Mouse (Mus musculus) subcutaneous adipose tissue, adult 2 months (tissue): ENCODE data around the gene Olfr611. TPM values are rescaled to one million over a fixed set of nuclear protein-coding genes. Genes with fewer than 3 reads are reported as not detected.

ENCODE experiments used
- polyA plus RNA-seq: library from polyadenylated mRNA; depleted of rRNA; stranded (reverse); fragments of >200 nt; gene quantifications from 2 replicates; pipeline ENCODE4 v1.2.3, GENCODE M21; 2012; ENCODE audit warnings: low replicate concordance; rRNA removed

The Olfr611 gene
- not detected in 2 replicates for polyA plus RNA-seq

DNA sequence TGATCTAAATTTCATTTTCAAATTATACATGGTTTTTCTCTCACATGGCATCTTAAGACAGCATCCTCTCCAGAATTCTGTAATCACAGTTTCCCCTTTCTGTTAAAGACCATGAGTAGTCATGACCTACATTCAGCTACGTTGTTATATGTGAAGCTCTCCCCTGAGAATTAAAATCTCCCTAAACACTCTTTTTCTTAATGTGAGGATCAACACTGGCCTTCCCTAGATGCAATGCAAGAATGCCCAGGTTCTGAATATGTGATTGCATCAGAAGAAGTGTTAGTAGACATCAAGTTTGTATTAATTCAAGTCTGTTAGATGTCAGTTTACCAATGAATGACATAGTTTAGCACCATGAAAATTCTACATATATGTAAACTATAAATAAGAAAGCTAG, at the start of gene Olfr611:
Gene Olfr611, minus strand, starts transcription at position 101 of the 400 bp plus-strand sequence.

GRCm38 (mm10) chr7:103569043-103569442, 48.4 kb upstream of the Olfr611 start, which contains the start of gene Olfr616:
Olfr616 (minus strand) TSS chr7:103569143.

GRCm38 (mm10) chr7:103555779-103556178, 35.1 kb upstream of the Olfr611 start, which contains the start of gene Olfr615:
Olfr615 (plus strand) TSS chr7:103556079.

DNA sequence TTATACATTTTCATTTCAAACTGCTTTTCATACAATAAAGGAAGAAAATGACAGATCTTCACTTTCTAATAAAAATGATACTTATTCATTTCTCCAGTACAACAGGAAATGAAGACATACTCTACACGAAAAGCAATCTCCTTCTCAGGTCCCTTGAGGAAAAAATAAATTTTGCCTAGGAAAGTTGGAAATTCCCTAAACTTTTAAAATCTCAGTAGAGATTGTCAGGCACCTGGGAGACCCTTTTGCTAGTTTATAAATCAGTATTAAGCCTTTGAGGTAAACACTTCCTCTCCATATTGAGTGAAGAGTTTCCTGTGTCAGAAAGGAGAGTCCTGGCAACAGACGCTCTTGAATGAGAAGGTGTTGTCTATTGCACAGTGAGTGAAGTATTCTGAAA, 27.1 kb upstream of the Olfr611 start, which contains the start of gene Olfr613:
Gene Olfr613, plus strand, starts transcription at position 301 of the 400 bp plus-strand sequence.

GRCm38 (mm10) chr7:103542617-103543016, 22.0 kb upstream of the Olfr611 start, which contains the start of gene Olfr612:
Olfr612 (minus strand) TSS chr7:103542717.

DNA sequence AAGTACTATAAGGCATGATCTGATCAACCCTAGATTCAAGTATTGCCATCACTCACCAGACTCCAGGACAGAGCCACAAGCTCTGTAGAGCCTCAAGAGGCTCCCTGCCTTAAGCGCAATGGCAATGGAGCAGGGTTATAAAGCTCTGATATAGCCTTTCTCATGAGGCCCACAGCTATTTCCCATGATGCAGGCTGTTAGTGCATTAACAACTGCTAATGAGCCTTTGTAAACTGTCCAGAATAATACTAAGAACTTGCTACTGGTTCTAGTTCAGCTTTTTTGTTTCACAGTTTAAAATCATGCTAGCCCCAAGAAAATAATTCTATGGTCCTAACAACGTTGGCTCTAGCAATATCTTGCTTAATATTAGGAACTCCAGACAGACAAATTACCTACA, 8.6 kb downstream of the Olfr611 start, which contains the start of gene Olfr610:
Gene Olfr610, minus strand, starts transcription at position 101 of the 400 bp plus-strand sequence.

DNA sequence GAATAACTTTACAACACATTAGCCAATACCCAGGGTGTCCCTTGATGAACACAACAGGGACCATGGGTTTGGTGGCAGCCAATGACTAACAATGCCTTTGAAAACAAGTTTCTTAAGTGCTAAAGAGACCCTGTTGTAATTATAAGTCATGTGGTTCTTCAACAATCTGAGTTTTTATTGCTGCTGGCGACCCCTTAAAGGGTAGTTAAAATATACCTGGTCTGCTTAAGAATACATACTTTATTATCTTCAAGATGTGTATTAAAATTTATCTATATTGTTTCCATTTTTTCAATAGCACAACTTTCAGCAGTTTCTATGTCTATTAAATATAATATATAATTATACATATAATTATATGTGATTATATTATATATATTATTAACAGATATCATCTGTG, 22.7 kb downstream of the Olfr611 start, which contains the start of gene Olfr609:
Gene Olfr609, minus strand, starts transcription at position 101 of the 400 bp plus-strand sequence.

DNA sequence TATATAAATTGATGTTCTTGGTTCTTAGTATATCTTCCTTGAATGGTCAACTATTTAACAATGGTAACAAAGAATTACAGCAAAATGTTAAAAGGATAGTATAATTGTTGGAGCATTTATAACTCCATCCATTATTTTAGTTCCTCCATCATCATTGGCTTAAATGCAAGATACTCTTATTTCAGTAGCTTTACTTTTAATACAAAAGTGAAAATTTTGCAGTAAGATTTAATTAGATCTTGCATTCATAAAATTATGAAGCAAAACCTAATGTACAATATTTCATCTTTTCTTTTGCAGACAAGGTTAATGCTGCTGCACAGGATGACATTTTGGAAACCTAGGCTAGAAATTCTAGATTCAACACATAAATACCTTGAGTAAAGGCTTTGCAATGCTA, 51.1 kb downstream of the Olfr611 start, which contains the start of gene Olfr608:
Gene Olfr608, plus strand, starts transcription at position 301 of the 400 bp plus-strand sequence.

Other genes starting within 250 kb of the Olfr611 start
- gene Olfr596, start 215.2 kb downstream of the Olfr611 start, polyA plus RNA-seq: not detected in 2 replicates
- gene Olfr597, start 204.5 kb downstream of the Olfr611 start, polyA plus RNA-seq: not detected in 2 replicates
- not detected in 2 replicates for gene Olfr598, start 197.3 kb downstream of the Olfr611 start, polyA plus RNA-seq
- not detected in 2 replicates for gene Olfr599, start 184.9 kb downstream of the Olfr611 start, polyA plus RNA-seq
- not detected in 2 replicates for gene Olfr600, start 171.2 kb downstream of the Olfr611 start, polyA plus RNA-seq
- not detected in 2 replicates for gene Olfr601, start 158.2 kb downstream of the Olfr611 start, polyA plus RNA-seq
- gene Olfr603, start 134.7 kb downstream of the Olfr611 start, polyA plus RNA-seq: not detected in 2 replicates
- not detected in 2 replicates for gene Usp17lc, start 105.8 kb downstream of the Olfr611 start, polyA plus RNA-seq
- gene Olfr605, start 75.4 kb downstream of the Olfr611 start, polyA plus RNA-seq: not detected in 2 replicates
- not detected in 2 replicates for gene Olfr606, start 71.8 kb downstream of the Olfr611 start, polyA plus RNA-seq
- not detected in 2 replicates for gene Olfr607, start 56.7 kb downstream of the Olfr611 start, polyA plus RNA-seq
- not detected in 2 replicates for gene Olfr608, start 51.0 kb downstream of the Olfr611 start, polyA plus RNA-seq
- gene Olfr609, start 22.8 kb downstream of the Olfr611 start, polyA plus RNA-seq: not detected in 2 replicates
- gene Olfr610, start 8.7 kb downstream of the Olfr611 start, polyA plus RNA-seq: not detected in 2 replicates
- not detected in 2 replicates for gene Olfr612, start 21.9 kb upstream of the Olfr611 start, polyA plus RNA-seq
- gene Olfr613, start 27.2 kb upstream of the Olfr611 start, polyA plus RNA-seq: not detected in 2 replicates
- not detected in 2 replicates for gene Olfr615, start 35.2 kb upstream of the Olfr611 start, polyA plus RNA-seq
- not detected in 2 replicates for gene Olfr616, start 48.3 kb upstream of the Olfr611 start, polyA plus RNA-seq
- gene Olfr617, start 52.2 kb upstream of the Olfr611 start, polyA plus RNA-seq: not detected in 2 replicates
- not detected in 2 replicates for gene Olfr618, start 69.3 kb upstream of the Olfr611 start, polyA plus RNA-seq
- gene Olfr619, start 79.7 kb upstream of the Olfr611 start, polyA plus RNA-seq: not detected in 2 replicates
- not detected in 2 replicates for gene Olfr620, start 91.7 kb upstream of the Olfr611 start, polyA plus RNA-seq
- not detected in 2 replicates for gene Olfr622, start 121.9 kb upstream of the Olfr611 start, polyA plus RNA-seq
- gene Olfr623, start 142.9 kb upstream of the Olfr611 start, polyA plus RNA-seq: not detected in 2 replicates
- not detected in 2 replicates for gene Olfr624, start 150.3 kb upstream of the Olfr611 start, polyA plus RNA-seq
- not detected in 2 replicates for gene Olfr625-ps1, start 161.9 kb upstream of the Olfr611 start, polyA plus RNA-seq
- gene Olfr243, start 193.8 kb upstream of the Olfr611 start, polyA plus RNA-seq: not detected in 2 replicates
- gene Olfr628, start 209.5 kb upstream of the Olfr611 start, polyA plus RNA-seq: not detected in 2 replicates
- gene Olfr629, start 224.1 kb upstream of the Olfr611 start, polyA plus RNA-seq: not detected in 2 replicates
- not detected in 2 replicates for gene Olfr630, start 236.5 kb upstream of the Olfr611 start, polyA plus RNA-seq